Mouse (Mus musculus) liver, embryonic 14.5 days (tissue): ENCODE measurements around the gene Rnf151.

Experiments
- CTCF ChIP-seq: IDR thresholded peaks from 2 replicates; pipeline ENCODE4 v1.5.1; 2016; ENCODE audit warnings: antibody characterized with exemption, low read depth, control low read depth
- EP300 ChIP-seq: IDR thresholded peaks from 2 replicates; pipeline ENCODE4 v1.6.1; 2016; ENCODE audit warnings: antibody characterized with exemption, low read depth

- TF ChIP-seq CTCF, result no peak
- TF ChIP-seq EP300, result no peak
Measured at GRCm38 (mm10) chr17:24707801-24708425, 9.9 kb downstream of the Rnf151 start.
